In the genomic region with DNA sequence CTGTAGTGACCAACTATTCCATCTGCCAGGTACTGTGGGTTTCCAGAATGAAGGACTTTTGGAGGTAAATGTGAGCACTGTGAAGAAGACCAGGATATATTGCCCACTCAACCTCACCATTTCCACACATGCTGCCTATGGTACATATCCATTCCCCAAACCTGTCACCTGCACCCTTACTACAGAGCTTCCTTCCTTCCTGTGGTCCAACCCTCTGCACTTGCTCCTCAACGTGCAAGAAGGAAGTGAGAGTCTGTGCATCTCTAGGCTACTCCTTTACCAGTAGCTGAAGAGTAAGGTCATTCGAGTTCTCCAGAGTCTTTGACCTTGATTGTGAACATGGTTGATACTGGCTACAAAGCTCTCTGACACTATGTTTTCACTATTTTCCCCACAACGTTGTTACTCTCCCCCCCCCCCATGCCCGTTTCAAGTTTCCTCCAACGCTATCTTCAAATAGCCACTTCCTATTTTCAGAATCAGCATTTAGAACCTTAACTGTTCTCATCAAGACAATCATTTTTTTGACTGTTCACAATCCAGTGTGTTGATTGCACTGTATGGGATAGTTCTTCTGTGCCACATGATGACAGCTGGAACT, we compare ENCODE assay signal across 15 mouse cellular contexts. TPM values are rescaled to one million over a fixed set of nuclear protein-coding genes. Genes with fewer than 3 reads are reported as not detected.
DNase-seq lines count a peak whose midpoint lies in the region; ATAC-seq and TF ChIP-seq lines count a peak whose summit lies in the region.
"Had no signal": no experiment of that assay in that cellular context is flagged by ENCODE, and none has a peak within 500 bp of the region (broad histone marks: within the 10 kb centered on the region; RNA-seq: fewer than 3 reads in every experiment).

No protein-coding gene starts in this region.

- 0 out of 2 replicates have a peak overlapping the region, but pooled peaks have one; percentile 18 for H3K4me2 ChIP-seq in liver, postnatal 0 days (ENCODE audit: low read depth, low read length)
- H3K4me2 ChIP-seq in midbrain, embryonic 13.5 days (replicated peaks) = no peak overlapping the region
- H3K4me2 ChIP-seq in stomach, postnatal 0 days (replicated peaks; ENCODE audit: low read depth) = no peak overlapping the region
- H3K4me2 ChIP-seq: embryonic facial prominence, embryonic 13.5 days had no signal

- H3K4me3 ChIP-seq in bone marrow, adult 2 months (replicated peaks; ENCODE audit: control insufficient read depth, low read depth, low read length) = no peak overlapping the region
- H3K4me3 ChIP-seq in liver, postnatal 0 days (ENCODE audit: low read depth, low read length) = no peak overlapping the region
- no peak overlapping the region for H3K4me3 ChIP-seq in midbrain, embryonic 13.5 days (replicated peaks)
- H3K4me3 ChIP-seq in stomach, postnatal 0 days (ENCODE audit: low read depth, low read length) = no peak overlapping the region
- H3K4me3 ChIP-seq: embryonic facial prominence, embryonic 13.5 days; forebrain, embryonic 10.5 days had no signal

- 2% methylated on average over 5 of the region's 5 CpGs for WGBS in bone marrow, adult 2 months
- WGBS in liver, postnatal 0 days (ENCODE audit: insufficient replicate concordance) = 32% methylated on average over 5 of the region's 5 CpGs
- 94% methylated on average over 5 of the region's 5 CpGs for WGBS in midbrain, embryonic 13.5 days
- 77% methylated on average over 5 of the region's 5 CpGs for WGBS in stomach, postnatal 0 days

- H3K27ac ChIP-seq in bone marrow, adult 2 months (ENCODE audit: control insufficient read depth, insufficient read depth, low read depth, low read length, poor library complexity) = peak overlapping the region; percentile 5; the same call in 1 of the 2 replicates
- H3K27ac ChIP-seq in liver, postnatal 0 days (ENCODE audit: low read depth) = peak overlapping the region; percentile 49
- H3K27ac ChIP-seq in midbrain, embryonic 13.5 days = no peak overlapping the region
- H3K27ac ChIP-seq in stomach, postnatal 0 days (replicated peaks) = no peak overlapping the region
- H3K27ac ChIP-seq: embryonic facial prominence, embryonic 13.5 days; forebrain, embryonic 10.5 days had no signal

- no peak for TF ChIP-seq POLR2A in bone marrow, adult 2 months (IDR thresholded peaks at IDR 0.05; ENCODE audit: borderline replicate concordance, control insufficient read depth, low read depth, low read length)

- TF ChIP-seq EP300 in liver, postnatal 0 days (IDR thresholded peaks at IDR 0.05; ENCODE audit: low read depth) = 0 out of 2 replicates have a peak, but pooled peaks have one; percentile 24
- TF ChIP-seq EP300 in stomach, postnatal 0 days (optimal IDR thresholded peaks at IDR 0.05) = no peak

- H3K27me3 ChIP-seq in liver, postnatal 0 days (ENCODE audit: insufficient read depth, low read length) = no peaks in the 10 kb centered on the region
- H3K27me3 ChIP-seq in midbrain, embryonic 13.5 days = no peaks in the 10 kb centered on the region
- no peaks in the 10 kb centered on the region for H3K27me3 ChIP-seq in stomach, postnatal 0 days (ENCODE audit: control insufficient read depth, insufficient read depth, low read length)
- H3K27me3 ChIP-seq: embryonic facial prominence, embryonic 13.5 days had no signal

- H3K9me3 ChIP-seq in liver, postnatal 0 days (ENCODE audit: low read length) = no peaks in the 10 kb centered on the region
- H3K9me3 ChIP-seq in midbrain, embryonic 13.5 days = no peaks in the 10 kb centered on the region
- no peaks in the 10 kb centered on the region for H3K9me3 ChIP-seq in stomach, postnatal 0 days (ENCODE audit: control insufficient read depth, low read length)
- H3K9me3 ChIP-seq: embryonic facial prominence, embryonic 13.5 days; forebrain, embryonic 10.5 days had no signal

- H3K9ac ChIP-seq in liver, postnatal 0 days (replicated peaks) = no peak overlapping the region
- no peak overlapping the region for H3K9ac ChIP-seq in midbrain, embryonic 13.5 days (replicated peaks)
- no peak overlapping the region for H3K9ac ChIP-seq in stomach, postnatal 0 days (ENCODE audit: low read length)
- H3K9ac ChIP-seq: embryonic facial prominence, embryonic 13.5 days had no signal

- peak; percentile 45 for DNase-seq in thymus, postnatal 0 days (ENCODE audit: low spot score)
- DNase-seq in thymus, postnatal 36 days = no peak
- DNase-seq in liver, postnatal 0 days = no peak
- DNase-seq in cerebellum, adult 9-11 months = no peak
- DNase-seq in stomach, postnatal 0 days (ENCODE audit: low spot score) = no peak
- DNase-seq: adrenal gland, postnatal 14 days; cerebellum, postnatal 25 days; heart, adult 18-20 months; heart, postnatal 10 days; layer of hippocampus, adult 9-11 months had no signal

- no peak for ATAC-seq in liver, postnatal 0 days
- no peak for ATAC-seq in midbrain, embryonic 13.5 days
- ATAC-seq in stomach, postnatal 0 days (ENCODE audit: low FRiP score, low TSS enrichment) = no peak
- ATAC-seq: hindbrain, embryonic 16.5 days had no signal

- H3K36me3 ChIP-seq in liver, postnatal 0 days (replicated peaks; ENCODE audit: insufficient read depth, low read length) = no peaks in the 10 kb centered on the region
- H3K36me3 ChIP-seq in midbrain, embryonic 13.5 days = no peaks in the 10 kb centered on the region
- no peaks in the 10 kb centered on the region for H3K36me3 ChIP-seq in stomach, postnatal 0 days (ENCODE audit: control insufficient read depth, insufficient read depth, low read length)
- H3K36me3 ChIP-seq: embryonic facial prominence, embryonic 13.5 days; forebrain, embryonic 10.5 days had no signal

- no peak for TF ChIP-seq CTCF in bone marrow, adult 2 months (IDR thresholded peaks at IDR 0.05; ENCODE audit: control insufficient read depth, insufficient read depth, low read length)
- TF ChIP-seq CTCF in liver, postnatal 0 days (IDR thresholded peaks at IDR 0.05; ENCODE audit: low read depth) = no peak
- no peak for TF ChIP-seq CTCF in stomach, postnatal 0 days (IDR thresholded peaks at IDR 0.05; ENCODE audit: low read depth)

- H3K4me1 ChIP-seq in bone marrow, adult 2 months (ENCODE audit: control insufficient read depth, insufficient read depth, low read length) = peaks cover 2% of the 10 kb centered on the region; the same call in 1 of the 2 replicates
- H3K4me1 ChIP-seq in liver, postnatal 0 days (ENCODE audit: insufficient read depth) = peaks cover 42% of the 10 kb centered on the region
- no peaks in the 10 kb centered on the region for H3K4me1 ChIP-seq in midbrain, embryonic 13.5 days (replicated peaks)
- no peaks in the 10 kb centered on the region for H3K4me1 ChIP-seq in stomach, postnatal 0 days (replicated peaks; ENCODE audit: control insufficient read depth, insufficient read depth)
- H3K4me1 ChIP-seq: embryonic facial prominence, embryonic 13.5 days; forebrain, embryonic 10.5 days had no signal

RNA-seq across cellular contexts. Expression of gene Cd47, which starts 18.7 kb away (rescaled TPM):
- polyA plus RNA-seq in thymus, postnatal 0 days (2015; fragmentation: Nextera tagmentation; extraction: Ambion mirVana) = 354 and 407 TPM in 2 replicates
- 159 and 163 TPM in 2 replicates for polyA plus RNA-seq in bone marrow, adult 2 months (2011; ENCODE audit: insufficient read depth, insufficient read length, low replicate concordance, missing spikeins)
- 285 and 286 TPM in 2 replicates for polyA plus RNA-seq in liver, postnatal 0 days (2015; fragmentation: Nextera tagmentation; extraction: Ambion mirVana)
- 94.8 and 121 TPM in 2 replicates for polyA plus RNA-seq in midbrain, embryonic 13.5 days (2015; fragmentation: Nextera tagmentation; extraction: Ambion mirVana)
- 95.2 and 100 TPM in 2 replicates for polyA plus RNA-seq in stomach, postnatal 0 days (2015; fragmentation: Nextera tagmentation; extraction: Ambion mirVana)

Comparison
In these comparisons a context has a peak if more than half of its experiments do, and no peak if none do; other contexts are left out.
1. H3K27ac ChIP-seq: peak in bone marrow, adult 2 months (single experiment) and liver, postnatal 0 days (single experiment); none in midbrain, embryonic 13.5 days (single experiment) and stomach, postnatal 0 days (single experiment).